Mouse (Mus musculus): ENCODE results near the gene Def6.

Def6 gene

GRCm38 (mm10) chr17:28207591-28208313 lies at the start of gene Def6:
Gene Def6, plus strand, starts transcription at chr17:28207778.
- peak; percentile 93 for DNase-seq (ENCODE audit: low read depth)

GRCm38 (mm10) chr17:28160361-28160760 lies 47.2 kb upstream of the Def6 start:
- DNase-seq (ENCODE audit: low read depth): no peak

- DNase-seq (ENCODE audit: low read depth): no peak
Observed at GRCm38 (mm10) chr17:28161310-28161881, 46.2 kb upstream of the Def6 start.

GRCm38 (mm10) chr17:28163666-28164065 lies 43.9 kb upstream of the Def6 start:
- peak; percentile 87 for DNase-seq (ENCODE audit: low read depth)

GRCm38 (mm10) chr17:28170460-28171305 lies 36.9 kb upstream of the Def6 start:
- no peak for DNase-seq (ENCODE audit: low read depth)

GRCm38 (mm10) chr17:28172690-28173089 lies 34.9 kb upstream of the Def6 start:
- no peak for DNase-seq (ENCODE audit: low read depth)

- DNase-seq (ENCODE audit: low read depth): peak; percentile 95
Observed at GRCm38 (mm10) chr17:28176775-28177539, 30.6 kb upstream of the Def6 start, which contains the start of gene Zfp523. Gene Zfp523, plus strand, starts transcription at chr17:28177129.

GRCm38 (mm10) chr17:28177540-28178046 lies 30.0 kb upstream of the Def6 start:
- no peak for DNase-seq (ENCODE audit: low read depth)

GRCm38 (mm10) chr17:28180331-28180730 lies 27.2 kb upstream of the Def6 start:
- no peak for DNase-seq (ENCODE audit: low read depth)

GRCm38 (mm10) chr17:28180783-28181544 lies 26.6 kb upstream of the Def6 start:
- DNase-seq (ENCODE audit: low read depth): no peak

- DNase-seq (ENCODE audit: low read depth): peak; percentile 47
Observed at GRCm38 (mm10) chr17:28184971-28185638, 22.5 kb upstream of the Def6 start.

- no peak for DNase-seq (ENCODE audit: low read depth)
Observed at GRCm38 (mm10) chr17:28188313-28188712, 19.3 kb upstream of the Def6 start.

GRCm38 (mm10) chr17:28192754-28193153 lies 14.8 kb upstream of the Def6 start:
- peak; percentile 53 for DNase-seq (ENCODE audit: low read depth)

- peak; percentile 43 for DNase-seq (ENCODE audit: low read depth)
Observed at GRCm38 (mm10) chr17:28193559-28193958, 14.0 kb upstream of the Def6 start.

- no peak for DNase-seq (ENCODE audit: low read depth)
Observed at GRCm38 (mm10) chr17:28195033-28195432, 12.5 kb upstream of the Def6 start.

- no peak for DNase-seq (ENCODE audit: low read depth)
Observed at GRCm38 (mm10) chr17:28197646-28198045, 9.9 kb upstream of the Def6 start.

- DNase-seq (ENCODE audit: low read depth): no peak
Observed at GRCm38 (mm10) chr17:28201982-28202381, 5.6 kb upstream of the Def6 start.

- peak; percentile 91 for DNase-seq (ENCODE audit: low read depth)
Observed at GRCm38 (mm10) chr17:28204052-28204720, 3.4 kb upstream of the Def6 start.

GRCm38 (mm10) chr17:28205443-28205842 lies 2.1 kb upstream of the Def6 start:
- DNase-seq (ENCODE audit: low read depth): peak; percentile 34

GRCm38 (mm10) chr17:28207092-28207491 lies 486 bp upstream of the Def6 start:
- DNase-seq (ENCODE audit: low read depth): no peak

Measured in induced T-regulatory cell, adult 2 months (primary cell).